Mouse (Mus musculus) heart, postnatal 0 days (tissue): ENCODE measurements at regions not wholly inside any gene's neighbourhood (a gene's known extent, or its start where the extent isn't known, plus 50 kb on each side); places are given as distances from the start of the nearest gene placed in this dataset.
A peak's percentile ranks its signal among the peaks of the same experiment; 100 is the strongest.

Experiments
- ATAC-seq: fragments of 200-750 bp; cut with Nextera tagmentation; 2 replicates; pipeline ENCODE4 v1.8.0; 2017; ENCODE audit warnings: low read depth, moderate number of reproducible peaks, moderate library complexity; ENCODE audit not compliant: insufficient read depth
- DNase-seq: peaks from one replicate; pipeline ENCODE4 v3.0.0-alpha.2; 2016; ENCODE audit warnings: low spot score
- H3K27ac ChIP-seq: fragments of 300-500 bp; sonication (generic); 2 replicates; pipeline ENCODE4 v1.5.1; 2014; ENCODE audit warnings: low read depth, mild to moderate bottlenecking
- H3K27me3 ChIP-seq: fragments of 300-500 bp; sonication (generic); 2 replicates; pipeline ENCODE4 v1.6.1; 2014; ENCODE audit warnings: low read length, mixed read lengths; ENCODE audit not compliant: control insufficient read depth, insufficient read depth
- H3K36me3 ChIP-seq: fragments of 300-500 bp; sonication (generic); replicated peaks from 2 replicates; pipeline ENCODE4 v1.6.1; 2014; ENCODE audit warnings: low read length, mixed read lengths; ENCODE audit not compliant: control insufficient read depth, insufficient read depth
- H3K4me1 ChIP-seq: fragments of 300-500 bp; sonication (generic); 2 replicates; pipeline ENCODE4 v1.6.1; 2014; ENCODE audit warnings: antibody characterized with exemption; ENCODE audit not compliant: control insufficient read depth, insufficient read depth
- H3K4me2 ChIP-seq: fragments of 300-500 bp; sonication (generic); 2 replicates; pipeline ENCODE4 v1.6.1; 2014; ENCODE audit warnings: low read depth, mild to moderate bottlenecking, low read length, moderate library complexity
- H3K4me3 ChIP-seq: fragments of 300-500 bp; sonication (generic); 2 replicates; pipeline ENCODE4 v1.5.1; 2014; ENCODE audit warnings: low read depth, low read length
- H3K9ac ChIP-seq: fragments of 300-500 bp; sonication (generic); replicated peaks from 2 replicates; pipeline ENCODE4 v1.6.1; 2014; ENCODE audit warnings: low read depth, low read length, mixed read lengths
- H3K9me3 ChIP-seq: fragments of 300-500 bp; sonication (generic); replicated peaks from 2 replicates; pipeline ENCODE4 v1.6.1; 2016; ENCODE audit warnings: low read length; ENCODE audit not compliant: control insufficient read depth
- CTCF ChIP-seq: IDR thresholded peaks from 2 replicates; pipeline ENCODE4 v1.5.1; 2016; ENCODE audit warnings: antibody characterized with exemption, control low read depth, low read depth
- EP300 ChIP-seq: IDR thresholded peaks from 2 replicates; pipeline ENCODE4 v1.6.1; 2016; ENCODE audit warnings: antibody characterized with exemption, low read depth
- WGBS: fragments of 180-500 bp; shearing (Covaris S2); extraction: QIAGEN DNeasy Blood & Tissue Kit; methylation state at CpG from one replicate; pipeline ENCODE4 v1.1.7; 2014; 5-methylcytosine and 5-hydroxymethylcytosine counted together

- DNase-seq (no peak), ATAC-seq (no peak)
- Histone ChIP-seq H3K4me2 (no peak overlapping the region), H3K9me3 (no peaks in the 10 kb centered on the region), H3K27me3 (no peaks in the 10 kb centered on the region), H3K9ac (no peak overlapping the region), H3K27ac (no peak overlapping the region), H3K4me3 (no peak overlapping the region), H3K4me1 (no peaks in the 10 kb centered on the region), H3K36me3 (no peaks in the 10 kb centered on the region)
- TF ChIP-seq EP300, result no peak
- TF ChIP-seq CTCF, result peak; percentile 63
- WGBS, result 67% methylated on average over 3 of the region's 3 CpGs
These were observed 170.9 kb upstream of the Bmp2 start for GRCm38 (mm10) chr2:133381054-133381453.

GRCm38 (mm10) chr2:133383135-133383920 is 168.6 kb upstream of the Bmp2 start:
- Histone ChIP-seq H3K9ac (no peak overlapping the region), H3K27ac (no peak overlapping the region), H3K4me3 (no peak overlapping the region), H3K27me3 (no peaks in the 10 kb centered on the region), H3K4me1 (no peaks in the 10 kb centered on the region), H3K9me3 (no peaks in the 10 kb centered on the region), H3K36me3 (no peaks in the 10 kb centered on the region), H3K4me2 (no peak overlapping the region)
- WGBS, result 92% methylated on average over 3 of the region's 3 CpGs
- DNase-seq (no peak), ATAC-seq (no peak)
- TF ChIP-seq EP300 (no peak), CTCF (no peak)

GRCm38 (mm10) chr2:133385297-133385696 is 166.7 kb upstream of the Bmp2 start:
- H3K9ac ChIP-seq, result no peak overlapping the region
- H3K4me2 ChIP-seq, result no peak overlapping the region
- TF ChIP-seq EP300, result no peak
- no peak for TF ChIP-seq CTCF
- DNase-seq (no peak), ATAC-seq (no peak)
- H3K27me3 ChIP-seq, result no peaks in the 10 kb centered on the region
- H3K36me3 ChIP-seq, result no peaks in the 10 kb centered on the region
- H3K27ac ChIP-seq, result no peak overlapping the region
- WGBS, result 79% methylated on average over 2 of the region's 2 CpGs
- no peaks in the 10 kb centered on the region for H3K4me1 ChIP-seq
- H3K4me3 ChIP-seq, result no peak overlapping the region
- no peaks in the 10 kb centered on the region for H3K9me3 ChIP-seq

- Histone ChIP-seq H3K9ac (no peak overlapping the region), H3K4me1 (no peaks in the 10 kb centered on the region), H3K9me3 (no peaks in the 10 kb centered on the region), H3K27ac (no peak overlapping the region), H3K4me2 (no peak overlapping the region), H3K27me3 (no peaks in the 10 kb centered on the region), H3K36me3 (no peaks in the 10 kb centered on the region), H3K4me3 (no peak overlapping the region)
- TF ChIP-seq EP300 (no peak), CTCF (no peak)
- ATAC-seq (no peak), DNase-seq (no peak)
- WGBS, result 88% methylated on average over 3 of the region's 3 CpGs
These were observed 164.6 kb upstream of the Bmp2 start for GRCm38 (mm10) chr2:133387349-133387748.

GRCm38 (mm10) chr2:133392298-133392697 is 159.7 kb upstream of the Bmp2 start:
- H3K4me2 ChIP-seq, result no peak overlapping the region
- H3K9ac ChIP-seq, result no peak overlapping the region
- ATAC-seq (no peak), DNase-seq (no peak)
- no peak overlapping the region for H3K27ac ChIP-seq
- H3K4me1 ChIP-seq, result no peaks in the 10 kb centered on the region
- H3K27me3 ChIP-seq, result no peaks in the 10 kb centered on the region
- H3K36me3 ChIP-seq, result no peaks in the 10 kb centered on the region
- WGBS, result 69% methylated on average over 9 of the region's 9 CpGs
- TF ChIP-seq CTCF (no peak), EP300 (no peak)
- H3K4me3 ChIP-seq, result no peak overlapping the region
- H3K9me3 ChIP-seq, result no peaks in the 10 kb centered on the region

GRCm38 (mm10) chr2:133397566-133397965 is 154.4 kb upstream of the Bmp2 start:
- H3K36me3 ChIP-seq, result no peaks in the 10 kb centered on the region
- H3K27ac ChIP-seq, result no peak overlapping the region
- H3K27me3 ChIP-seq, result no peaks in the 10 kb centered on the region
- no peaks in the 10 kb centered on the region for H3K4me1 ChIP-seq
- no peak for TF ChIP-seq CTCF
- no peak for TF ChIP-seq EP300
- ATAC-seq (no peak), DNase-seq (no peak)
- WGBS, result 12% methylated on average over 2 of the region's 2 CpGs
- no peaks in the 10 kb centered on the region for H3K9me3 ChIP-seq
- H3K9ac ChIP-seq, result no peak overlapping the region
- H3K4me2 ChIP-seq, result no peak overlapping the region
- no peak overlapping the region for H3K4me3 ChIP-seq
